Mouse (Mus musculus): Measurements from ENCODE around the gene Slc7a5.

Slc7a5 gene

GRCm38 (mm10) chr8:121907587-121908248 lies at the start of gene Slc7a5:
Gene Slc7a5 (minus strand): TSS chr8:121907694.
- peak; percentile 99 for DNase-seq

- DNase-seq, result peak; percentile 49
Observed at GRCm38 (mm10) chr8:121955825-121956500, 48.5 kb upstream of the Slc7a5 start.

- DNase-seq, result no peak
Observed at GRCm38 (mm10) chr8:121954981-121955555, 47.6 kb upstream of the Slc7a5 start.

- DNase-seq, result no peak
Observed at GRCm38 (mm10) chr8:121953821-121954545, 46.5 kb upstream of the Slc7a5 start.

GRCm38 (mm10) chr8:121952800-121953199 lies 45.3 kb upstream of the Slc7a5 start:
- no peak for DNase-seq

GRCm38 (mm10) chr8:121952122-121952521 lies 44.6 kb upstream of the Slc7a5 start:
- no peak for DNase-seq

- no peak for DNase-seq
Observed at GRCm38 (mm10) chr8:121951656-121952009, 44.1 kb upstream of the Slc7a5 start.

- peak; percentile 64 for DNase-seq
Observed at GRCm38 (mm10) chr8:121950749-121951655, 43.5 kb upstream of the Slc7a5 start.

GRCm38 (mm10) chr8:121949941-121950748 lies 42.7 kb upstream of the Slc7a5 start:
- DNase-seq, result peak; percentile 99

GRCm38 (mm10) chr8:121949222-121949800 lies 41.8 kb upstream of the Slc7a5 start, which contains the start of gene Banp:
Gene Banp (plus strand): TSS chr8:121949750.
- DNase-seq, result no peak

GRCm38 (mm10) chr8:121948321-121949145 lies 41.0 kb upstream of the Slc7a5 start:
- DNase-seq, result no peak

GRCm38 (mm10) chr8:121947753-121948141 lies 40.3 kb upstream of the Slc7a5 start:
- DNase-seq, result peak; percentile 96

- DNase-seq, result no peak
Observed at GRCm38 (mm10) chr8:121947047-121947752, 39.7 kb upstream of the Slc7a5 start.

GRCm38 (mm10) chr8:121946351-121946750 lies 38.9 kb upstream of the Slc7a5 start:
- no peak for DNase-seq

- no peak for DNase-seq
Observed at GRCm38 (mm10) chr8:121944831-121945230, 37.3 kb upstream of the Slc7a5 start, which contains the start of gene Car5a. Gene Car5a (minus strand): TSS chr8:121944904.

GRCm38 (mm10) chr8:121943716-121944115 lies 36.2 kb upstream of the Slc7a5 start:
- no peak for DNase-seq

- no peak for DNase-seq
Observed at GRCm38 (mm10) chr8:121943057-121943540, 35.6 kb upstream of the Slc7a5 start.

- DNase-seq, result no peak
Observed at GRCm38 (mm10) chr8:121938732-121939131, 31.2 kb upstream of the Slc7a5 start.

GRCm38 (mm10) chr8:121936391-121936790 lies 28.9 kb upstream of the Slc7a5 start:
- no peak for DNase-seq
